Mouse (Mus musculus) layer of hippocampus, adult 2 months (tissue): Measurements from ENCODE around the gene Pphln1. TPM values are rescaled to one million over a fixed set of nuclear protein-coding genes. Genes with fewer than 3 reads are reported as not detected.

ENCODE experiments used
- DNase-seq, 2 experiments: peaks; one replicate each; pipeline ENCODE4 v3.0.0; 2022; ENCODE audit warnings: low spot score in 2 of 2
- H3K27ac ChIP-seq: fragments of 200-600 bp; 2 replicates; pipeline ENCODE4 v1.8.1; 2022
- H3K4me3 ChIP-seq: fragments of 200-600 bp; 2 replicates; pipeline ENCODE4 v1.8.1; 2022; ENCODE audit warnings: mild to moderate bottlenecking
- CTCF ChIP-seq: fragments of 200-600 bp; conservative IDR thresholded peaks from 2 replicates; pipeline ENCODE4 v1.8.1; 2022; ENCODE audit warnings: antibody characterized with exemption, mild to moderate bottlenecking, moderate library complexity
- total RNA-seq, 2 experiments: library from RNA; stranded (reverse); gene quantifications; 2 replicates each; pipeline ENCODE4 v1.2.3; 2021

Gene Pphln1
- total RNA-seq, 2 experiments from 2014 or later = 39.2 to 41.3 TPM

- DNase-seq = no peak
- no peak overlapping the region for H3K27ac ChIP-seq
- no peak for TF ChIP-seq CTCF
Measured at GRCm38 (mm10) chr15:93453296-93453695, 55.1 kb downstream of the Pphln1 start.

DNA sequence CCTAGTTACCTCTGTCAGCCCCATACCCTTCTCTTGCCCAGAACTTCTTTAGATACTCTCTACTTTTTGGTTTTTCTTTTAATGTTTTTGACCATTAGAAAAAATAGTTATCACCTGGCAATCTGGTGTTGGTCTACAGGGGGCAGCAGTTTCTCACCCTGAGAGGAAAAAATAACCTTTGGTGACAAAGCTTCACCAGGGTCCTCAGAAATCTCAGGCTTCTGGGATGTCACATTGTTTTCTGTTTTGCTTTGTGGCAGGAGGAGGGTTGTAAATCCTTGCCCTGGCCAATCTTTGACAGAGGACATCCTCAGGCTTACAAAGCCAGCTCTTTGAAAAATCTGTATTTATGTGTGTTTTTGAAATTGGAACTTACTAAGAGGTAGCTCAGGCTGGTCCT, 57.9 kb downstream of the Pphln1 start:
- H3K4me3 ChIP-seq = no peak overlapping the region
- H3K27ac ChIP-seq = no peak overlapping the region
- no peak for DNase-seq
- peak; percentile 72 for TF ChIP-seq CTCF

More at GRCm38 (mm10) chr15:93453296-93453695, 55.1 kb downstream of the Pphln1 start:
- H3K4me3 ChIP-seq = no peak overlapping the region

DNA sequence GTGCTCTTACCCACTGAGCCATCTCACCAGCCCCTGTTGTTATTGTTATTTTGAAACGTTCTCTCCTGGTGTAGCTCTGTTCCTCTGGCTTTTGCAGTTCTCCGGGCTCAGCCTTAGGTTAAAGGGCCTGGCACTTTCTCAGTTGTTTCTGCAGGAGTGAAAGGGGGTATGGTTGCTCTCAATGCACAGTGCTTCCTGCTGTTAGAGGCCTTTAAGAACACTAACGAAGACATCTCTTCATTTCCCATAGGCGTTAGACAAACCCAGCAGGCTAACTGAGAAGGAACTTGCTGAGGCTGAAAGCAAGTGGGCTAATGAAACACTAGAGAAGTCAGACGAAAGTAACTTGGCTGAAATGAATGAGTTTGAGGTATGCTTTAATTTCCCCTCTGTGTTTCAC, 61.3 kb downstream of the Pphln1 start:
- Histone ChIP-seq H3K4me3 (no peak overlapping the region), H3K27ac (no peak overlapping the region)
- no peak for DNase-seq
- no peak for TF ChIP-seq CTCF

DNA sequence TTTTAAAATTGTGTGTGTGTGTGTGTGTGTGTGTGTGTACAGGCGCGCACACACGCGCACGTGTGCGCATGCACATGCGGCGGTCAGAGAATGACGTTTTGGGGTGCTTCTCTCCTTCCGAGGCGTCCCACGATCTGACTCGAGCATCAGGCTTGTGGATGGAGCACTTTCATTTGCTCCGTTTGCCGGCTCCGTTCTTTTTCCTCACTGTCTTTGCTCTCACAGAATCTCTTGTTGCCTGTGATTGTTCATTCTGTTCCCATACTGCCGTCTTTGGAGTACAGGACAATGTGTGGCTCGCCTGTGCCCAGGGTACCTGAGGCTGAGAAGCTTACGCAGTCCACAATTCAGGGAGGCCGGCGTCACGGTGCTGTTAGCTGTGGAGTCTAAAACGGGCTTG, 62.9 kb downstream of the Pphln1 start:
- Histone ChIP-seq H3K4me3 (no peak overlapping the region), H3K27ac (no peak overlapping the region)
- DNase-seq = no peak
- TF ChIP-seq CTCF = no peak

- Histone ChIP-seq H3K4me3 (no peak overlapping the region), H3K27ac (no peak overlapping the region)
- no peak for DNase-seq
- no peak for TF ChIP-seq CTCF
Measured at GRCm38 (mm10) chr15:93471651-93472050, 73.5 kb downstream of the Pphln1 start.

DNA sequence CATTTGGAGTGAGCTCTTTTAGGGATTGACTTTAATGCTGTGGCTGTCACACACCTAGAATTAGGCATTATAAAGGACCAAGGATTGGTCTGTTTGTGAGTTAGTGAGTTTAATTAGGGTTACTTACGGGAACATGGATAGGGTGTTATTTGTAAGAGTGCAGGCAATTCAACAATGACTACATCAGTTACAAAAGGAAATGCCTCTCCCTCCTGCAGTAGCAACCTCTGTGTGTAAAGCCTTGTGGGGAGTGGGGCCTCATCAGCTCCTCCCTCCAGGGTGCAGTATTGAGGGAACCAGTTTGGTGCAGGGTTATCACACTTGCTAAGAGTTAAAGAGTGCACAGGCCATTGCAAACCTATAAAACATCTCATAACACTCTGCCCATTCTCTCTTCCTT, 73.9 kb downstream of the Pphln1 start:
- Histone ChIP-seq H3K27ac (peak overlapping the region; percentile 32; the same call in 1 of the 2 replicates), H3K4me3 (no peak overlapping the region)
- no peak for DNase-seq
- TF ChIP-seq CTCF = no peak

GRCm38 (mm10) chr15:93474277-93474676, 76.1 kb downstream of the Pphln1 start:
- DNase-seq = no peak
- no peak overlapping the region for H3K4me3 ChIP-seq
- H3K27ac ChIP-seq = peak overlapping the region; percentile 1; the same call in 1 of the 2 replicates
- no peak for TF ChIP-seq CTCF

- no peak for TF ChIP-seq CTCF
- no peak for DNase-seq
- Histone ChIP-seq H3K4me3 (no peak overlapping the region), H3K27ac (no peak overlapping the region)
Measured at GRCm38 (mm10) chr15:93475688-93476087, 77.5 kb downstream of the Pphln1 start.

- TF ChIP-seq CTCF = no peak
- no peak overlapping the region for H3K27ac ChIP-seq
- H3K4me3 ChIP-seq = no peak overlapping the region
- no peak for DNase-seq
Measured at GRCm38 (mm10) chr15:93477729-93478128, 79.6 kb downstream of the Pphln1 start.

- no peak for DNase-seq
- TF ChIP-seq CTCF = peak; percentile 57
- peak overlapping the region; percentile 44 for H3K27ac ChIP-seq
Measured at GRCm38 (mm10) chr15:93478676-93479075, 80.5 kb downstream of the Pphln1 start.

DNA sequence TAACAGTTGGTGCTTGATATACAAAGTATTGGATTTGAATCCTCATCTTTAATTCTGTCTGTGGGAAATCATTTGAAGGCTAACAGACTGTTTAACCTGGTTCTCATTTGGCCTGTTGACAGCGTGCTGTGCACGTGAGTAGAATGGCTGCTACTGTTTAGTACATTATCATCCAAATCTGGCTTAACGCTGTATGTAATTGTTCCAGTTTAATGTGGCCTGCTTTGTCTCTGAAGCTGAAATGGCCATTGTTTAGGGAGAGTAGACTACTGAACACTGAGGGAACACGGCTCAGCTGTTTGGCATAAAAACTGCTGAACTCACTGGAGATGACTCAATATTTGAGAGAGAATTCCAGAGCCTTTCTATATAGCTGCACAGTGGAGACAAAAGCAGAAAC, 81.3 kb downstream of the Pphln1 start:
- Histone ChIP-seq H3K27ac (peak overlapping the region; percentile 44), H3K4me3 (no peak overlapping the region)
- no peak for TF ChIP-seq CTCF
- DNase-seq = peak in 1 of 2 experiments; percentile 68

More at GRCm38 (mm10) chr15:93478676-93479075, 80.5 kb downstream of the Pphln1 start:
- no peak overlapping the region for H3K4me3 ChIP-seq

DNA sequence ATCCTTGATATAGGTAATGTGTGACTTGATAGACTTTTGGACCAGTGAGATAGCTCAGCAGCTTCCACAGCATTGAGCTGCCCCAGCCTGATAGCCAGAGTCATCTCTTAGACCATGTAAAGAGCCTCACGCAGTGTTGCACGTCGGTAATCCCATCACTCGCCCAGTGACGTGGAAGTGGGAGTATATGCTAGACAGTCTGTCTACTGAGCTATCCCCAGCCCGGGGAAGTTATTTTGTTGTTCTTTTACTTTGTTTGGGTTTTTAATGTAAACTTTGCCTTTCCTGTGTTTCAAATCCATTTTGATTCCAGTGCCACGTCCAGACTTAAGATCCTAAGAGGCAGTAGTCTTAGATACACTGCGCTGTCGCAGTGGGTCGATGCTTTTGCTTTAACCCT, 83.0 kb downstream of the Pphln1 start:
- DNase-seq = no peak
- no peak overlapping the region for H3K27ac ChIP-seq
- H3K4me3 ChIP-seq = no peak overlapping the region
- no peak for TF ChIP-seq CTCF

DNA sequence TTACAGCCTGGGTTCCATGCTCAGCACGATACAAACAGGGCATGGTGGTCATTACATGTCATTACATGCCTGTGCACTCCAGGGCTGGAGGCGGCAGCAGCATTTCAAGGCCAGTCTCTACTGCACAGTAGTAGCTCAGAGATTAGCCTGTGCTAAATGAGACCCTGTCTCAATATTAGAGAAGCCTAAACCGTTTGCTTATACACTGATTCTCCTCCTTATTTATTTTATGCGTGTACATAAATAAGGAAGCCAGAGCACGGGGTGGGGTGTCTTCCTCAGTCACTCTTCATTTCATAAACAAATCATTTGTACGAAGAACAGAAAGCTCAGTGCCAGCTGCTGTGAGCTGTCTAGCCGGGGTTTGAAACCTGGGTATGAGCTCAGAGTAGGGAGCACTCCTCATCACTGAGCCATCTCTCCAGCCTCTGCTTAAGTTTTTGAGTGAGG, 86.1 kb downstream of the Pphln1 start:
- H3K27ac ChIP-seq = peak overlapping the region; percentile 60
- DNase-seq = no peak
- no peak overlapping the region for H3K4me3 ChIP-seq
- peak; percentile 58 for TF ChIP-seq CTCF

DNA sequence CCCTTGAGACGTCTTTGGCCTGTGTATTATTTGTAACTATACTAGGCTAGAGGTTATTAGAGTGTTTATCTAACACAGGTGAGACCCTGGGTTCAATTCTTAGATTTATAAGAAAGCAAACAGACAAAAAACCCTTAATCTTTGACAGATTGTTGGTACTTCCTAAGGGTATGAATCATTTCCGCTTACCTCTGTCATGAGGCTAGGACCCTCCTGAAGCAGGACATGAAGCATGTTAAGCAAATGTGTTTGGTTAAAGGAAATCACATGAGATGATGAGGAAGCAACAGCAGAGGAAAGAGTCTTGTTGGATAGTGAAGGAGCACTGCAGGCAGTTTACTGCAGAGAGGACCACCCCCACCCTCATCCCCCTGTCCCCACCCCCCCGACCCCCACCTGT, 87.1 kb downstream of the Pphln1 start:
- Histone ChIP-seq H3K4me3 (no peak overlapping the region), H3K27ac (peak overlapping the region; percentile 60; the same call in 1 of the 2 replicates)
- TF ChIP-seq CTCF = no peak
- DNase-seq = no peak
